Mouse (Mus musculus): ENCODE data around the gene Synj2. TPM values are rescaled to one million over a fixed set of nuclear protein-coding genes. Genes with fewer than 3 reads are reported as not detected.

Gene Synj2
- polyA plus RNA-seq, 1 experiment from 2014 or later, result 2.5 TPM

GRCm38 (mm10) chr17:5977056-5977920, 36.2 kb downstream of the Synj2 start:
- WGBS, result 53% methylated on average over 16 of the region's 16 CpGs
- H3K4me1 ChIP-seq (replicated peaks; ENCODE audit: control insufficient read depth, insufficient read depth, low read length), result peaks cover 29% of the 10 kb centered on the region
- 0 out of 2 replicates have a peak overlapping the region, but pooled peaks have one; percentile 23 for H3K9ac ChIP-seq (replicated peaks; ENCODE audit: low read depth, low read length)
- no peak overlapping the region for H3K27ac ChIP-seq (ENCODE audit: low read length)
- H3K36me3 ChIP-seq (ENCODE audit: control insufficient read depth, insufficient read depth), result no peaks in the 10 kb centered on the region
- H3K27me3 ChIP-seq (replicated peaks; ENCODE audit: control insufficient read depth, insufficient read depth, low read length), result no peaks in the 10 kb centered on the region
- no peak overlapping the region for H3K4me3 ChIP-seq (replicated peaks; ENCODE audit: low read length)
- ATAC-seq, result 0 out of 2 replicates have a peak, but pooled peaks have one; percentile 24
- H3K4me2 ChIP-seq (ENCODE audit: low read length), result peak overlapping the region; percentile 3; the same call in 1 of the 2 replicates
- no peaks in the 10 kb centered on the region for H3K9me3 ChIP-seq (ENCODE audit: control insufficient read depth, low read length)

DNA sequence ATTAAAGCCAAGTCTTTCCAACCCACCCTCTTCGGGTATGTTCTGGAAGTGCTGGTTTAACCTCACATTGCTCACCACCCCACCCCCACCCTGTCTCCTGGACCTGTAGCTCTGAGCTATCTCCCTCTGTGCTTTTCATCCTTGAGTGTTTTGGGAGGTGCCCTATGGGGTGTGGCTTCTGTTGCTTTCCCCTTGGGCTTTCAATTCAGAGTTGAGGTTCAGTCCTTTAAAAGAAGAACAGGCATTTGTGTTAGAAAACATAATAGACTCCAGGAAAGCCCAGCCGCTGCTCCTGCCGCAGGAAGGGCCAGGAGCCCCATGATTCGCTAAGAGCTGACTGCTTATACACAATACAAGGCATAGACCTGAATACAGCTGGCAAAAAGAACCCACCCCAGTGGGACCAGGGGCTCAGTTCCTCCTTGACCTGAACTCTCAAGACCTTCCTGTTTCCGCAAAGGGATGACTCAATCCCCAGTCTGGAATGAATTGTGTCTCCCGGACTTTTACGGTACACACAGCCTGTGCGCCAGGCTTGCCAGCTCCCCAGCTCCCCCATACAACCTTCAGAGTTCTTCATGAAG, 36.9 kb downstream of the Synj2 start:
- 52% methylated on average over 8 of the region's 8 CpGs for whole genome bisulfite sequencing
- ATAC-seq, result no peak
- H3K9ac ChIP-seq (replicated peaks; ENCODE audit: low read depth, low read length), result no peak overlapping the region
- H3K27ac ChIP-seq (ENCODE audit: low read length), result no peak overlapping the region
- H3K4me3 ChIP-seq (replicated peaks; ENCODE audit: low read length), result no peak overlapping the region
- H3K27me3 ChIP-seq (replicated peaks; ENCODE audit: control insufficient read depth, insufficient read depth, low read length), result no peaks in the 10 kb centered on the region
- H3K4me2 ChIP-seq (ENCODE audit: low read length), result no peak overlapping the region
- no peaks in the 10 kb centered on the region for H3K36me3 ChIP-seq (ENCODE audit: control insufficient read depth, insufficient read depth)
- peaks cover 29% of the 10 kb centered on the region for H3K4me1 ChIP-seq (replicated peaks; ENCODE audit: control insufficient read depth, insufficient read depth, low read length)
- H3K9me3 ChIP-seq (ENCODE audit: control insufficient read depth, low read length), result no peaks in the 10 kb centered on the region

GRCm38 (mm10) chr17:5978505-5979077, 37.5 kb downstream of the Synj2 start:
- H3K36me3 ChIP-seq (ENCODE audit: control insufficient read depth, insufficient read depth), result no peaks in the 10 kb centered on the region
- 69% methylated on average over 10 of the region's 10 CpGs for WGBS
- H3K4me2 ChIP-seq (ENCODE audit: low read length), result no peak overlapping the region
- no peak overlapping the region for H3K9ac ChIP-seq (replicated peaks; ENCODE audit: low read depth, low read length)
- peaks cover 29% of the 10 kb centered on the region for H3K4me1 ChIP-seq (replicated peaks; ENCODE audit: control insufficient read depth, insufficient read depth, low read length)
- ATAC-seq, result no peak
- H3K4me3 ChIP-seq (replicated peaks; ENCODE audit: low read length), result no peak overlapping the region
- no peaks in the 10 kb centered on the region for H3K27me3 ChIP-seq (replicated peaks; ENCODE audit: control insufficient read depth, insufficient read depth, low read length)
- H3K27ac ChIP-seq (ENCODE audit: low read length), result no peak overlapping the region
- H3K9me3 ChIP-seq (ENCODE audit: control insufficient read depth, low read length), result no peaks in the 10 kb centered on the region

DNA sequence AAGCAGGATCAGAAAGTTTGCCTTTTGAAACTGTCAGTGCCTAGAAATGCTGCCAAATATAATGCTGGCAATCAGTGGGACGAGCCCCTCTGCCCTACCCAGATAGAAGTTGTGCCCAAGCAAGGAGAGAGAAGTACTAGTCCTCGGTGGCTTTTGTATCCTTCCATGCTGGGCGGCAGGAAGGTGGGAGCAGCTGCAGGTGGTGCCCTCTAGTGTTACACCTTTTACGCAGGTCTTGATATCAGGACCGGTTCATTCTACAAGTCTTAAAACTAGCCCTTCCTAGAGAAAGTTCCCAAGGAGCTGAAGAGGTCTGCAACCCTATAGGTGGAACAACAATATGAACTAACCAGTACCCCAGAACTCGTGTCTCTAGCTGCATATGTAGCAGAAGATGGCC, 39.8 kb downstream of the Synj2 start:
- no peak overlapping the region for H3K27ac ChIP-seq (ENCODE audit: low read length)
- WGBS, result 34% methylated on average over 6 of the region's 6 CpGs
- H3K9me3 ChIP-seq (ENCODE audit: control insufficient read depth, low read length), result no peaks in the 10 kb centered on the region
- H3K9ac ChIP-seq (replicated peaks; ENCODE audit: low read depth, low read length), result no peak overlapping the region
- no peaks in the 10 kb centered on the region for H3K27me3 ChIP-seq (replicated peaks; ENCODE audit: control insufficient read depth, insufficient read depth, low read length)
- H3K36me3 ChIP-seq (ENCODE audit: control insufficient read depth, insufficient read depth), result no peaks in the 10 kb centered on the region
- H3K4me2 ChIP-seq (ENCODE audit: low read length), result no peak overlapping the region
- H3K4me3 ChIP-seq (replicated peaks; ENCODE audit: low read length), result no peak overlapping the region
- no peak for ATAC-seq
- H3K4me1 ChIP-seq (replicated peaks; ENCODE audit: control insufficient read depth, insufficient read depth, low read length), result peaks cover 20% of the 10 kb centered on the region

- no peak overlapping the region for H3K9ac ChIP-seq (replicated peaks; ENCODE audit: low read depth, low read length)
- 82% methylated on average over 6 of the region's 6 CpGs for WGBS
- no peaks in the 10 kb centered on the region for H3K27me3 ChIP-seq (replicated peaks; ENCODE audit: control insufficient read depth, insufficient read depth, low read length)
- no peak overlapping the region for H3K4me2 ChIP-seq (ENCODE audit: low read length)
- H3K4me1 ChIP-seq (replicated peaks; ENCODE audit: control insufficient read depth, insufficient read depth, low read length), result peaks cover 5% of the 10 kb centered on the region; the same call in 1 of the 2 replicates
- H3K27ac ChIP-seq (ENCODE audit: low read length), result no peak overlapping the region
- no peak overlapping the region for H3K4me3 ChIP-seq (replicated peaks; ENCODE audit: low read length)
- H3K9me3 ChIP-seq (ENCODE audit: control insufficient read depth, low read length), result no peaks in the 10 kb centered on the region
- H3K36me3 ChIP-seq (ENCODE audit: control insufficient read depth, insufficient read depth), result no peaks in the 10 kb centered on the region
- ATAC-seq, result no peak
Measured at GRCm38 (mm10) chr17:5983150-5983549, 42.1 kb downstream of the Synj2 start.

DNA sequence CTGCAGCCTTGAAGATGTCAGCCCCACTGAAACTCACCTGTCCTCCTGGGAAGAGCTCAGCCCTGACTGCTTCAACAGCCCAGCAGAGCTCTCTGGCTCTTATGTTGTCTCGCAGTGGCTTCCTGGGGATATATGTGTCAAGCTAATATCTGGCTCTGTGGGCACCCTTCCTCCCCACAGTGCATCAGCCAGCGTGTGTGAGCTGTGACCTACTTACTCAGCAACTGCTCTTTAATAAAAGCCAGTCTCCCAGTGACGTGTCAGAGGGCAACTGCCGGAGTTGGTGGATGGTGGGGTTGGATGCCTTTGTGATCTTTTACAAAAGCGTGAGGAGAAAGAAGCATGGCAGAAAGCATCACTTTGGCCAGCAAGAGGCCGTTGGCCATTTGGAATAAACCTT, 42.8 kb downstream of the Synj2 start:
- WGBS, result 73% methylated on average over 6 of the region's 6 CpGs
- no peak for ATAC-seq

DNA sequence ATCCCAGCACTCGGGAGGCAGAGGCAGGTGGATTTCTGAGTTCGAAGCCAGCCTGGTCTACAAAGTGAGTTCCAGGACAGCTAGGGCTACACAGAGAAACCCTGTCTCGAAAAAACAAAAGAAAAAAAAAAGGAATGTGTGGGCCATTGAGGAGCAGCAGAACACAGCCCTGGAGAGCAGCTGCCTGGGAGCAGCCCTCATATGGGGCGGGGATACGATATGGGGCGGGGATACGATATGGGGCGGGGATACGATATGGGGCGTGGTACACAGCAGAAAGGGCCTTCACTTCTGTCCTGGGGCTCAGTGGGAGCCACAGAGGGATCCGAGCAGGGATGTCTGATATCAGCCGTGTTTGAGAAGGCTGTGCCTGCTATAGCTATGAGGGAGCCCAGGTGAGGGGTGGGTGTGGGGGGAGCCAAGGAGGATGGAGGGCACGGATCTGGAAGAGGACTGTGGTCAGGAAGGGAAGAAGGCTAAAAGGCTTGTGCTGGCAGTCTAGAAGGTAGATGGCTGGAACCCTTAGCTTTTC, 43.7 kb downstream of the Synj2 start:
- H3K36me3 ChIP-seq (ENCODE audit: control insufficient read depth, insufficient read depth), result no peaks in the 10 kb centered on the region
- H3K4me3 ChIP-seq (replicated peaks; ENCODE audit: low read length), result no peak overlapping the region
- no peak for ATAC-seq
- no peaks in the 10 kb centered on the region for H3K4me1 ChIP-seq (replicated peaks; ENCODE audit: control insufficient read depth, insufficient read depth, low read length)
- no peak overlapping the region for H3K9ac ChIP-seq (replicated peaks; ENCODE audit: low read depth, low read length)
- H3K9me3 ChIP-seq (ENCODE audit: control insufficient read depth, low read length), result no peaks in the 10 kb centered on the region
- 79% methylated on average over 11 of the region's 13 CpGs for WGBS
- no peaks in the 10 kb centered on the region for H3K27me3 ChIP-seq (replicated peaks; ENCODE audit: control insufficient read depth, insufficient read depth, low read length)
- no peak overlapping the region for H3K4me2 ChIP-seq (ENCODE audit: low read length)
- no peak overlapping the region for H3K27ac ChIP-seq (ENCODE audit: low read length)

More for the DNA sequence above, 42.8 kb downstream of the Synj2 start:
- Histone ChIP-seq H3K9ac (replicated peaks; ENCODE audit: low read depth, low read length) (no peak overlapping the region), H3K9me3 (ENCODE audit: control insufficient read depth, low read length) (no peaks in the 10 kb centered on the region), H3K4me1 (replicated peaks; ENCODE audit: control insufficient read depth, insufficient read depth, low read length) (no peaks in the 10 kb centered on the region), H3K36me3 (ENCODE audit: control insufficient read depth, insufficient read depth) (no peaks in the 10 kb centered on the region), H3K4me2 (ENCODE audit: low read length) (no peak overlapping the region), H3K27ac (ENCODE audit: low read length) (no peak overlapping the region), H3K27me3 (replicated peaks; ENCODE audit: control insufficient read depth, insufficient read depth, low read length) (no peaks in the 10 kb centered on the region), H3K4me3 (replicated peaks; ENCODE audit: low read length) (no peak overlapping the region)

DNA sequence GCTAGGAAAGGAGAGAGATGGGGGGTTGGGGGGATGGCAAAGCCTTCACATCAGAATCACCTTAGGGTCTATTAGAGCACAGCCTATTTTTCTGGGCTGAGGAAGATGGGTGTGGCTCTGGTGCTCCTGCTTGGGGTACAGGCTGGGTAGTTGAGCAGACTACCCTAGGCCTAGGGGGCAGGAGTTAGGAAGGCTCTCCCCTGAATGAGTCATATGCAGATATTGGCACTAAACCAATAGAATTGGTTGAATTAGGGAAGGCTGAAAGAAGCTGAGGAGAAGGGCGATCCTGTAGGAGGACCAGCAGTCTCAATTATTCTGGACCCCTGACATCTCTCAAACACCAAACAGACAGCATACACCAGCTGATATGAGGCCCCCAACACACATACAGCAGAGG, 44.2 kb downstream of the Synj2 start:
- Histone ChIP-seq H3K36me3 (ENCODE audit: control insufficient read depth, insufficient read depth) (no peaks in the 10 kb centered on the region), H3K27ac (ENCODE audit: low read length) (no peak overlapping the region), H3K4me2 (ENCODE audit: low read length) (no peak overlapping the region), H3K4me3 (replicated peaks; ENCODE audit: low read length) (no peak overlapping the region), H3K27me3 (replicated peaks; ENCODE audit: control insufficient read depth, insufficient read depth, low read length) (no peaks in the 10 kb centered on the region), H3K9me3 (ENCODE audit: control insufficient read depth, low read length) (no peaks in the 10 kb centered on the region), H3K9ac (replicated peaks; ENCODE audit: low read depth, low read length) (no peak overlapping the region), H3K4me1 (replicated peaks; ENCODE audit: control insufficient read depth, insufficient read depth, low read length) (no peaks in the 10 kb centered on the region)
- 74% methylated on average over 1 of the region's 1 CpGs for WGBS
- no peak for ATAC-seq
